ENCODE assay signal across 10 mouse cellular contexts in the genomic region with DNA sequence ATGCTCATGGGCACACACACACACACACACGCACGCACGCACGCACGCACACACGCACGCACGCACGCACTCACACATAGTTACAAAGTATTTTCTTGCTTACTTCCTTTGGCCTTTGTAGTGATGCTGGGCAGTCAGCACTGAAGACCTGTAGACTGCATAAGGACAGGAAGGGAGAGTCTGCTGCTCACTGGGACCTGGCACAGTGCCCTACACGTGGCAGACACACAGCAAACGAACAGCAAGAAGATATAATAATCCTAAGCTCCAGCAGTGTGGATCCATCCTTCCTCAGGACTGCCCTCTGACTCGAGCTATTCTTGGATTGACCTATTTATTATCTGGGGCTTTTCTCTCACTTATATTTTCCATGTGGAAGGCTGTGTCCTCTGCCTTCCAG.
"Had no signal": no experiment of that assay in that cellular context is flagged by ENCODE, and none has a peak within 500 bp of the region (broad histone marks: within the 10 kb centered on the region; RNA-seq: fewer than 3 reads in every experiment).

No protein-coding gene starts in this region.

- ATAC-seq: lung, postnatal 0 days; midbrain, embryonic 13.5 days; midbrain, embryonic 15.5 days had no signal

- DNase-seq: lung, adult 2 months; lung, postnatal 14 days; lung, postnatal 36 days; right cerebral cortex, postnatal 14 days; thymus, adult 2 months; thymus, postnatal 25 days; thymus, postnatal 4 days had no signal
